Mouse (Mus musculus) heart, adult 18-20 months (tissue): ENCODE data around the gene Mmp9. TPM values are rescaled to one million over a fixed set of nuclear protein-coding genes. Genes with fewer than 3 reads are reported as not detected.
A peak's percentile ranks its signal among the peaks of the same experiment; 100 is the strongest.

Source experiments
- DNase-seq, 2 experiments: peaks; one replicate each; pipeline ENCODE4 v3.0.0; 2021 to 2022; ENCODE audit warnings: mixed read lengths in 1 of 2
- total RNA-seq, 2 experiments: library from RNA; stranded (reverse); gene quantifications; 2 replicates each; pipeline ENCODE4 v1.2.3; 2021

Mmp9 gene
- total RNA-seq, 2 experiments from 2014 or later, result 1.3 to 1.6 TPM

- peak in 1 of 2 experiments; percentile 15 for DNase-seq
These were observed 51.2 kb downstream of the Mmp9 start for GRCm38 (mm10) chr2:164991808-164992207.

- DNase-seq, result no peak
These were observed 53.6 kb downstream of the Mmp9 start for GRCm38 (mm10) chr2:164994156-164994555.

GRCm38 (mm10) chr2:164994659-164995428, 54.3 kb downstream of the Mmp9 start:
- no peak for DNase-seq

- no peak for DNase-seq
These were observed 55.4 kb downstream of the Mmp9 start for GRCm38 (mm10) chr2:164995976-164996375.

GRCm38 (mm10) chr2:164996848-164997720, 56.5 kb downstream of the Mmp9 start:
- DNase-seq, result peak in 1 of 2 experiments; percentile 23

- DNase-seq, result peak; percentile 66 to 70
These were observed 57.3 kb downstream of the Mmp9 start for GRCm38 (mm10) chr2:164997721-164998428.

- DNase-seq, result no peak
These were observed 61.4 kb downstream of the Mmp9 start for GRCm38 (mm10) chr2:165001958-165002357.

GRCm38 (mm10) chr2:165003108-165003507, 62.5 kb downstream of the Mmp9 start:
- no peak for DNase-seq

GRCm38 (mm10) chr2:165004237-165004636, 63.7 kb downstream of the Mmp9 start:
- no peak for DNase-seq

Other genes with a start within 250 kb of the Mmp9 start
- not detected for gene Spint4, start 242.3 kb upstream of the Mmp9 start, total RNA-seq
- gene Spint5, start 225.5 kb upstream of the Mmp9 start, total RNA-seq, result not detected
- gene Wfdc3, start 194.8 kb upstream of the Mmp9 start, total RNA-seq, result under 1 TPM; 0.25 to 0.62 TPM
- gene Dnttip1, start 194.8 kb upstream of the Mmp9 start, total RNA-seq, result 10 to 100 TPM; 22.0 to 28.8 TPM
- 1 to 10 TPM in 1 of 2 experiments, under 1 TPM in 1; 0.80 to 2.4 TPM for gene Ube2c, start 170.9 kb upstream of the Mmp9 start, total RNA-seq
- 1 to 10 TPM in 1 of 2 experiments, not detected in 1; 1.2 TPM for gene Tnnc2, start 160.8 kb upstream of the Mmp9 start, total RNA-seq
- 10 to 100 TPM; 23.9 to 25.6 TPM for gene Snx21, start 155.0 kb upstream of the Mmp9 start, total RNA-seq
- gene Acot8, start 135.9 kb upstream of the Mmp9 start, total RNA-seq, result 10 to 100 TPM; 12.4 to 12.5 TPM
- 1 to 10 TPM; 2.4 to 2.5 TPM for gene Zswim3, start 135.7 kb upstream of the Mmp9 start, total RNA-seq
- gene Zswim1, start 118.1 kb upstream of the Mmp9 start, total RNA-seq, result 1 to 10 TPM; 3.8 to 3.9 TPM
- under 1 TPM; 0.67 to 0.75 TPM for gene Spata25, start 112.2 kb upstream of the Mmp9 start, total RNA-seq
- gene Ctsa, start 107.9 kb upstream of the Mmp9 start, total RNA-seq, result 10 to 100 TPM; 80.8 to 98.1 TPM
- 10 to 100 TPM; 50.5 to 55.8 TPM for gene Neurl2, start 107.3 kb upstream of the Mmp9 start, total RNA-seq
- gene Pltp, start 83.1 kb upstream of the Mmp9 start, total RNA-seq, result 10 to 100 TPM; 37.7 to 39.3 TPM
- gene Pcif1, start 61.5 kb upstream of the Mmp9 start, total RNA-seq, result 10 to 100 TPM; 27.3 to 30.5 TPM
- 1 to 10 TPM; 6.8 to 7.7 TPM for gene Zfp335, start 29.0 kb upstream of the Mmp9 start, total RNA-seq
- 1 to 10 TPM; 2.0 to 2.3 TPM for gene Slc12a5, start 20.0 kb downstream of the Mmp9 start, total RNA-seq
- 10 to 100 TPM; 17.7 to 19.9 TPM for gene Ncoa5, start 94.1 kb downstream of the Mmp9 start, total RNA-seq
- gene Cd40, start 114.8 kb downstream of the Mmp9 start, total RNA-seq, result 1 to 10 TPM; 1.6 to 2.3 TPM
- not detected for gene 1700025C18Rik, start 150.0 kb downstream of the Mmp9 start, total RNA-seq